Mouse (Mus musculus) intestine, embryonic 16.5 days (tissue): ENCODE measurements around the gene Ryr1. TPM values are rescaled to one million over a fixed set of nuclear protein-coding genes. Genes with fewer than 3 reads are reported as not detected.

ENCODE experiments used
- ATAC-seq: fragments of 200-750 bp; cut with Nextera tagmentation; 2 replicates; pipeline ENCODE4 v1.8.0; 2017; ENCODE audit warnings: moderate TSS enrichment, moderate library complexity
- H3K27ac ChIP-seq: fragments of 300-500 bp; sonication (generic); 2 replicates; pipeline ENCODE4 v1.5.1; 2014; ENCODE audit warnings: mild to moderate bottlenecking, low read length
- H3K27me3 ChIP-seq: fragments of 300-500 bp; sonication (generic); replicated peaks from 2 replicates; pipeline ENCODE4 v1.6.1; 2014; ENCODE audit warnings: low read length, control low read depth, mixed read lengths; ENCODE audit not compliant: control insufficient read depth, insufficient read depth
- H3K36me3 ChIP-seq: fragments of 300-500 bp; sonication (generic); 2 replicates; pipeline ENCODE4 v1.6.1; 2014; ENCODE audit warnings: low read length, control low read depth; ENCODE audit not compliant: control insufficient read depth, insufficient read depth
- H3K4me1 ChIP-seq: fragments of 300-500 bp; sonication (generic); 2 replicates; pipeline ENCODE4 v1.6.1; 2014; ENCODE audit warnings: low read length, control low read depth, mixed read lengths; ENCODE audit not compliant: control insufficient read depth, insufficient read depth
- H3K4me2 ChIP-seq: fragments of 300-500 bp; sonication (generic); 2 replicates; pipeline ENCODE4 v1.6.1; 2014; ENCODE audit warnings: low read depth, low read length, control low read depth
- H3K4me3 ChIP-seq: fragments of 300-500 bp; sonication (generic); 2 replicates; pipeline ENCODE4 v1.5.1; 2014; ENCODE audit warnings: mild to moderate bottlenecking, low read length
- H3K9ac ChIP-seq: fragments of 300-500 bp; sonication (generic); 2 replicates; pipeline ENCODE4 v1.6.1; 2014; ENCODE audit warnings: low read depth, low read length
- H3K9me3 ChIP-seq: fragments of 300-500 bp; sonication (generic); 2 replicates; pipeline ENCODE4 v1.6.1; 2016; ENCODE audit warnings: low read length, control low read depth; ENCODE audit not compliant: control insufficient read depth
- WGBS: fragments of 180-500 bp; shearing (Covaris S2); extraction: QIAGEN DNeasy Blood & Tissue Kit; methylation state at CpG from one replicate; pipeline ENCODE4 v1.1.7; 2014; 5-methylcytosine and 5-hydroxymethylcytosine counted together
- polyA plus RNA-seq: library from polyadenylated mRNA; unstranded; fragments of >200 nt; fragmentation: Nextera tagmentation; extraction: Ambion mirVana; gene quantifications from 2 replicates; pipeline ENCODE4 v1.2.1, GENCODE M21; 2015

Ryr1 gene
- 0.66 and 0.82 TPM in 2 replicates for polyA plus RNA-seq

DNA sequence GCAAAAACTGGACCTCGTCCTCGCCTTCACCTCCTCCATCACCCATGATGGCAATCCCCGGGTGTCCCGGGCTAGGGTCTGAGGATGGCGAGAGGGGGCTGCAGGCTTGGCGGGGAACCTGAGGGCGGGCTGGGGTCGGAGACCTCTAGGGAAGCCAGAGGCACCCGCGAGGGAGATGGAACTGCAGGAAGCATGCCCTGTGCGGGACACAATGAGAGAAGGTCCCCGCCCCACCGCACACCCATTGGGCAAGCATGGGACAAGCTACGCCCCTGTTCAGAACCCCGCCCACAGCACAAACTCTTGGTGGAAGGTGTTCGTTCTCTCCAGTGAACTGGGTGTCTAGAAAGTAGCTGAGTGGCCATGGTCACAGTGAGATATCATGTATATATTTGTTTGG, at the start of gene Ryr1:
Ryr1 (minus strand) TSS at position 210 of the 400 bp plus-strand sequence.
- Histone ChIP-seq H3K4me3 (peak within 1 kb of the TSS; percentile 53), H3K9ac (peak within 1 kb of the TSS; percentile 61), H3K36me3 (no peaks in the 10 kb centered on the region), H3K9me3 (no peaks in the 10 kb centered on the region), H3K27me3 (no peaks in the 10 kb centered on the region), H3K27ac (no peak within 1 kb of the TSS), H3K4me2 (peak within 1 kb of the TSS; percentile 95), H3K4me1 (peaks cover 20% of the 10 kb centered on the region)
- 2% methylated on average over 16 of the region's 16 CpGs for WGBS
- ATAC-seq: peak; percentile 90

DNA sequence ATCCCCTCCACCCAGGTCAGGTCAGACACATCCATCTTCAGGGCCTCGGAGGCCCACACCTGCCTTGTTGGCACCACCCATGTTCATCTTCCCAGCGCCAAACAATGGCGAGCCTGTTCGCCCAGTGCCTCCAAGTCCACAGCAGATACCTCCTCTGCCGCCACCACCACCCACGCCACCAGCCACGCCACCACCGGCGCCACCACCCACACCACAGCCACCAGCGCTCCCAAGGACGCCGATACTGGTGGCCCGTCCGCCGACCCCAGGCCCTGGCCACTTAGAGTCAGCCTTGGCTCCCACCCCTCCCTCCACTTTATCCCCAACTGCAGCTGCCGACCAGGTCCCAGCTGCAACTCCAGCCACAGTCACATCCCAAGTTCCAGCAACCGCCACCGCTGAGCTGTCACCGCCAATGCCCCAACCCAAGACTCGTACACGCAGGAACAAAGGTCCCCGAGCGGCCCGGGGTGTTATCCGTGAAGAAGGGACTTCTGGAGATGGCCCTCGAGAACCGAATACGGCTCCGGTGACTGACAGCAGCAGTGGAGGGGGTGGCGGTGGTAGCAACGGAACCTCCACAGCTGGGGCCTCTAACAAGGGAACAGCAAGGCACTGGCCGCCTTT, 47.5 kb upstream of the Ryr1 start:
- H3K27ac ChIP-seq: no peak overlapping the region
- peaks cover 17% of the 10 kb centered on the region for H3K4me1 ChIP-seq
- no peak overlapping the region for H3K9ac ChIP-seq
- no peak for ATAC-seq
- peaks cover 38% of the 10 kb centered on the region for H3K27me3 ChIP-seq
- H3K9me3 ChIP-seq: no peaks in the 10 kb centered on the region
- H3K36me3 ChIP-seq: peaks cover 23% of the 10 kb centered on the region
- no peak overlapping the region for H3K4me3 ChIP-seq
- 51% methylated on average over 32 of the region's 32 CpGs for WGBS
- no peak overlapping the region for H3K4me2 ChIP-seq

DNA sequence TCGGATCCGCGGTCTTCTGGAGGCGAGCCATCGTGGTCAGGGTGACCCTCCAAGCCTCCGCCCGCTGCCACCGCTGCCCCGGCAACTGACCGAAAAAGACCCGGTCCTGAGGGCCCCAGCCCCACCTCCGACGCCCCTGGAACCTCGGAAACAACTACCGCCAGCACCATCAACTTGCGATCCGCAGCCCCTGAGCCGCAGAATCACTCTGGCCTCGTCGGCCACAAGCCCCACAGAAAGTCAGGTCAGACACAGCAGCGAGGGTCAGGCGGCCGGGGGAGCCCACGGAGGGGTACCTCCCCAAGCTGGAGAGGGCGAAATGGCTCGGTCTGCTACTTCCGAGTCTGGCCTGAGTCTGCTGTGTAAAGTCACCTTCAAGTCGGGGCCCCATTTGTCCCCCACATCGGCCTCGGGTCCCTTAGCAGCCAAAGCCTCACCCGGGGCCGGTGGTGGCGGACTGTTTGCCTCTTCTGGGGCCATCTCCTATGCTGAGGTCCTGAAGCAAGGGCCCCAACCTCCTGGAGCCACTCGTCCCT, 46.7 kb upstream of the Ryr1 start:
- no peak for ATAC-seq
- no peaks in the 10 kb centered on the region for H3K9me3 ChIP-seq
- peaks cover 39% of the 10 kb centered on the region for H3K27me3 ChIP-seq
- H3K27ac ChIP-seq: no peak overlapping the region
- 8% methylated on average over 34 of the region's 34 CpGs for WGBS
- H3K9ac ChIP-seq: peak overlapping the region; percentile 60
- peaks cover 17% of the 10 kb centered on the region for H3K4me1 ChIP-seq
- H3K36me3 ChIP-seq: peaks cover 23% of the 10 kb centered on the region
- peak overlapping the region; percentile 57 for H3K4me3 ChIP-seq
- H3K4me2 ChIP-seq: peak overlapping the region; percentile 92

DNA sequence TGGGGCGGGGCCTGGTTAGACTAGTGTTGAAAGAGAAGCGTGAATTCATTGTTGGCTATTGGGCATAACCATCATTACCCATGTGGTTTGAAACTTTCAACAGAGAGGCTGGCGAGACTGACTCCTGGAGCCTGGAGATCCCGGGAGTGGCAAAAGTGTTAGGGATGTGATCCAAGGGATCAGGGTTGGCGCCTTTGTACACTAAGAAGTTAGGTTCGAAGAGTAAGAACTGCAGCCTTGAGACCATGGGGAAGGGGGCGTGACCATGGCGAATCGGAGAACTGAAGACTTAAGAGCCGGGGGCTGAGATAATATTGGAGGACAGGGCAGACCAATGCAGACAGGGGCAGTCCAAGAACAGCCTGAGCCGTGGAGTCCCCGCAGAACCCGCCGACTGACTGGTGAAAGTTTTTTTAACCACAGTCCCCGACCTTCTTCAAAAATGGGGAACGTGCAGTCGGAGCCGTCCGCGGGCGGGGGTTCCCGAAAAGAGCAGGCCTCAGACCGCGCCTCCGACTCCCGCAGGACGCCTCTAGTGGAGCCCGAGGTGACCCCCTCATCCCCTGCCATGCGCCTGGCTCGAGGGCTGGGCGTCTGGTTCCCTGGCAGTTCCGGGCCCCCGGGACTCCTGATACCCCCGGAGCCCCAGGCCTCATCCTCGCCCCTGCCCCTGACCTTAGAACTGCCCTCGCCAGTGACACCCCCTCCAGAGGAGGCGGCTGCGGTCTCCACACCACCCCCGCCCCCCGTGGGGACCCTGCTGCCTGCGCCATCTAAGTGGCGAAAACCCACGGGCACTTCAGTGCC, 46.0 kb upstream of the Ryr1 start:
- peaks cover 17% of the 10 kb centered on the region for H3K4me1 ChIP-seq

DNA sequence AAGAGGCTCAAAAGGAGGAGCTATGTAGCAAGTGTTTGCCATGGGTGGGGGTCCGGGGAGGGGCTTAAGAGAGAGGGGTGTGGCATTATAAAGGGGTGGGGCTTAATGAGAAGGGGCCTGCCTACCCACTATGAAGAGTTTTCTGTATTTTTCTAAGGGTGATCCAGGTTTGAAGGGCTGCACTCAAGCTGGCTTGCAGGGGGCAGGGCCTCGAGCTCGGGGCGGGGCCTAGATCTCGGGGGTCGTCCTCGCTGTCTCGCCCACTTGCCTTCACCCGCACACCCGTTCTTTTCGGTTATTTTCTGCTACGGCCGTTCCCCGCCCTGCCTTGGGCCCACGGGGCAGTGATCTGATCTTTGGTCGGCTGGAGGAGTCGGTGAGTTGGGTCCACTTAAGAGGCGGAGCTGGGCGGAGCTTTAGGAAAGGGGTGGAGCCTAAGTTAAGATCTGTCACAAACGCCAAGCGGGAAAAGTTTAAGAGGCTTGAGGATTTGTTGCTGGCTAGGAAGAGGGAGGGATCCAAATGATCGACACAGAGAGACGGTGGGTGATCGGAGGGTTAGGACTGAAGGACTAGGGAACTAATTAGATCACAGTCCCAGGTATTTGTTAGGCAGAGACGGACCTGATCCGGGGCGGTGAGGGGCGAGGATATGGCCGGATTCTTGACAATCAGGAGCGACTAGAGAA, 45.2 kb upstream of the Ryr1 start, which contains the start of the genes Ggn and Spred3:
Ggn (plus strand) TSS at position 145 of the 689 bp plus-strand sequence.
Spred3 (minus strand) TSS at position 346 of the 689 bp plus-strand sequence.
- Histone ChIP-seq H3K27ac (peak within 1 kb of the TSS; percentile 51), H3K9me3 (no peaks in the 10 kb centered on the region), H3K27me3 (peaks cover 39% of the 10 kb centered on the region), H3K4me1 (peaks cover 17% of the 10 kb centered on the region), H3K4me3 (peak within 1 kb of the TSS; percentile 57), H3K36me3 (peaks cover 11% of the 10 kb centered on the region), H3K4me2 (peak within 1 kb of the TSS; percentile 92), H3K9ac (peak within 1 kb of the TSS; percentile 68)
- ATAC-seq: peak; percentile 74
- under 1% methylated on average over 30 of the region's 30 CpGs for WGBS

More for the DNA sequence above, 46.0 kb upstream of the Ryr1 start:
- H3K27me3 ChIP-seq: peaks cover 39% of the 10 kb centered on the region
- peak overlapping the region; percentile 57 for H3K4me3 ChIP-seq
- no peak overlapping the region; the same call in 1 of the 2 replicates for H3K27ac ChIP-seq
- H3K9me3 ChIP-seq: no peaks in the 10 kb centered on the region
- WGBS: 2% methylated on average over 43 of the region's 43 CpGs
- peak overlapping the region; percentile 60 for H3K9ac ChIP-seq
- peak overlapping the region; percentile 92 for H3K4me2 ChIP-seq
- peak; percentile 6; the same call in 1 of the 2 replicates for ATAC-seq
- H3K36me3 ChIP-seq: peaks cover 18% of the 10 kb centered on the region

DNA sequence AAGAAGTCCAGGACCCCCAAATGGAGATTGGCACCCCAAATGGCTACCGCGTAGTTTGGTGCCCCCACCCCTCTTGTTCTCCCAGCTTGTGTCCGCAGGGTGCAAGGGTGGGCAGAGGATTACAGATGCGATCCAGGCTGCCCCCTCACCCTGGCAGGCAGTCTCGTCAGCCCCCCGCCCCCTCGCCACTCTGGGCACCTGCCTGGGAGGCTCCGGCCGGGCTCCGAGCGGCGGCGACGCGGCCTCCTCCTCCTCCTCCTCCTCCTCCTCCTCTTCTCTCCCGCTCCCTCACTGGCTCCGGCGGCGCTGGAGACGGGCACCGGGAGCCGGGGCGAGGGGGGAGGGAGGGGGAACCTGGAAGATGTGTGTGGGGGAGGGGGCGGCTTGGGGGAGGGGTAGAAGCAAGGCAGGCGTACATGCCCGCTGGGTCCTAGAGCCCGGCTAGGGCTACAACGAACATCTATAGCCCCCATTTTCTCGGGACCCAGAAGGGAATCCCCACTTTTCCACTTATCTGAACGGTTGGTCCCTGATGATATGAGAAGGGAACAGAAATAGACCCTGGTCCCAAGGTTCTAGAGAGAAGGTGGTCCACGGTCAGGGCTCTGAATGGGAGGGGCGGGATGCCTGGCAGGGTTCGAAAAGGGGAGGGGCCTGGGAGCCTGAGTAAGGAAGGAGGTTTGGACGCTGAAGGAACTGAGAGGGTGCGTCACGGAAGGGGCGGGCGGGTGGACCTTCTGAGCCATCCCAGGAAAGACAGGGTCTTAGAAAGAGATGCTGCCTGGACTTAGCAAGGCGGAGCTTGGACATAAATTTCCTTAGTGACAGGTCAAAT, 44.5 kb upstream of the Ryr1 start:
- H3K27ac ChIP-seq: peak overlapping the region; percentile 51
- peaks cover 3% of the 10 kb centered on the region; the same call in 1 of the 2 replicates for H3K36me3 ChIP-seq
- peak overlapping the region; percentile 68 for H3K9ac ChIP-seq
- H3K4me1 ChIP-seq: peaks cover 17% of the 10 kb centered on the region
- H3K4me3 ChIP-seq: peak overlapping the region; percentile 57
- no peaks in the 10 kb centered on the region for H3K9me3 ChIP-seq
- peaks cover 36% of the 10 kb centered on the region for H3K27me3 ChIP-seq
- WGBS: under 1% methylated on average over 26 of the region's 39 CpGs
- peak overlapping the region; percentile 92 for H3K4me2 ChIP-seq
- ATAC-seq: peak; percentile 85

DNA sequence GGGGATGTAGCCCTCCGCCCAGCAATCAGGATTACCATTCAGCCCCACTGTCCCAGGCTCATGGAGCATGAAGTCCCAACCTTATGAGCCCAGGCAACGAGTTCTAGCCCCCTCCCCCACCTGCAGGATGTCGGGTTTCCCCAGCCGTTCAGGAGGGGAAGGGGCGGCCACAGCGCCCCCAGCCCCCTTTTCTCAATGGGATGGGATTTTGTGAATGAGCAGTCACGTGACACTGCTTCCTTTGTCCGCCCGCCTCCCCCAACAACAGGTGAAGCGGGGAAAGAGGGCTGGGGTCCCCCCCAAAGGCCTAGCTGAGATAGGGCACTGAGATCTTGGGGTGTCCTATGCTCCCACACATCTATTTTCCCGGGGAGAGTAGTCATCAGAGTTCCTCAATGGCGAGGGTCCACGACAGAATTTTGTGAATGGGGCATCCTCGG, 43.8 kb upstream of the Ryr1 start:
- H3K4me2 ChIP-seq: peak overlapping the region; percentile 92
- H3K27ac ChIP-seq: no peak overlapping the region
- H3K27me3 ChIP-seq: peaks cover 36% of the 10 kb centered on the region
- peaks cover 17% of the 10 kb centered on the region for H3K4me1 ChIP-seq
- H3K9ac ChIP-seq: peak overlapping the region; percentile 68
- WGBS: 3% methylated on average over 14 of the region's 14 CpGs
- no peak for ATAC-seq
- H3K4me3 ChIP-seq: peak overlapping the region; percentile 57
- no peaks in the 10 kb centered on the region for H3K36me3 ChIP-seq
- no peaks in the 10 kb centered on the region for H3K9me3 ChIP-seq

DNA sequence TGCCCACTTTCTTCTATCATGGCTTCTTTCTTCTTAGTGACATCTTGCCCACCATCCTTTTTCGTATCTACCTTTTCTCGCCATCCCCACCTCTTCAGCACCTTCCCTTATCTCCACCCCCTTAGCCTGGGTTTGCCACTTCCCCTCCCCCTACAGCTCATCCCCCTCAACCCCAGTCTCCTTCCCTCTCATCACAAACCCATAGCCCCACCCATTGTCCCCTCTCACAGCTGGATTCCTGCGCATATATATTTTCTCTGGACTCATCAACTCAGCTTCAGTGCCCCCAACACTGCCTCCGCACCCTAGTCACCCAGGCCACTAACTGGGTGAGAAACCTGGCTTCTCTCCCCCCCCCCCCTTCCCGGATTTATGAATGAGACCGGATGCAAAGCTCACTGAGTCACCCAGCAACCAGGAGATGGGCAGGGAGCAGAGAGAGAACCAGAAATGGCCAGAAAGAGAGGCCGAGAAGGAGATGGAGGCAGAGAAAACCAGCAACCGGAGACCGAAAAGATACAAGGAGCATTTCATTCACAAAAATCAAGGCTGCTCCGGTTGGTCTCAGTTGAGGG, 43.2 kb upstream of the Ryr1 start:
- Histone ChIP-seq H3K4me2 (peak overlapping the region; percentile 92), H3K36me3 (no peaks in the 10 kb centered on the region), H3K9ac (no peak overlapping the region), H3K4me1 (peaks cover 17% of the 10 kb centered on the region), H3K4me3 (peak overlapping the region; percentile 57), H3K27ac (no peak overlapping the region), H3K27me3 (peaks cover 33% of the 10 kb centered on the region), H3K9me3 (no peaks in the 10 kb centered on the region)
- 17% methylated on average over 10 of the region's 10 CpGs for WGBS
- no peak for ATAC-seq
